Mouse (Mus musculus) CH12.LX (cell line): ENCODE measurements around the gene Fli1. TPM values are rescaled to one million over a fixed set of nuclear protein-coding genes. Genes with fewer than 3 reads are reported as not detected.

Experiments used
- DNase-seq: peaks from one replicate; pipeline ENCODE4 v3.0.0-alpha.2; 2013; ENCODE audit errors: extremely low read depth
- H3K27ac ChIP-seq: 2 replicates; pipeline ENCODE4 v1.5.1; 2012; ENCODE audit warnings: low read depth, mild to moderate bottlenecking, control low read depth, moderate library complexity; ENCODE audit not compliant: insufficient read depth
- H3K27me3 ChIP-seq: replicated peaks from 2 replicates; pipeline ENCODE3; 2012; ENCODE audit warnings: inconsistent platforms
- H3K36me3 ChIP-seq, 2 experiments: replicated peaks in 1 of 2; 2 replicates each; pipeline versions ENCODE3 to v1.6.1; 2012; ENCODE audit warnings: inconsistent platforms in 1 of 2, low read length in 1 of 2, mild to moderate bottlenecking in 1 of 2, mixed read lengths in 1 of 2, moderate library complexity in 1 of 2; ENCODE audit not compliant: control insufficient read depth in 1 of 2, insufficient read depth in 1 of 2
- H3K4me1 ChIP-seq, 2 experiments: 2 replicates each; pipeline ENCODE4 v1.6.1; 2012; ENCODE audit warnings: inconsistent platforms in 1 of 2, moderate library complexity in 1 of 2; ENCODE audit not compliant: insufficient read depth in 2 of 2, control insufficient read depth in 1 of 2
- H3K4me2 ChIP-seq: 2 replicates; pipeline ENCODE4 v1.6.1; 2012; ENCODE audit warnings: low read depth, mild to moderate bottlenecking, control low read depth; ENCODE audit not compliant: poor library complexity, insufficient read depth, severe bottlenecking
- H3K4me3 ChIP-seq, 3 experiments: fragments of 150-350 bp in 1 of 3; sonication (generic) in 1 of 3; replicated peaks in 1 of 3; 2 replicates each; pipeline versions ENCODE3 to v1.5.1; 2011 to 2012; ENCODE audit warnings: low read depth in 2 of 3, low read length in 2 of 3, mild to moderate bottlenecking in 2 of 3, moderate library complexity in 2 of 3, control low read depth in 1 of 3, improper control_type of control experiment in 1 of 3, inconsistent platforms in 1 of 3, mixed read lengths in 1 of 3; ENCODE audit not compliant: poor library complexity in 1 of 3
- H3K79me2 ChIP-seq: replicated peaks from 2 replicates; pipeline ENCODE4 v1.6.1; 2012; ENCODE audit warnings: mild to moderate bottlenecking, moderate library complexity; ENCODE audit not compliant: control insufficient read depth, poor library complexity, insufficient read depth, severe bottlenecking; ENCODE audit errors: extremely low read depth
- H3K9ac ChIP-seq: 2 replicates; pipeline ENCODE4 v1.6.1; 2012; ENCODE audit warnings: low read depth, mild to moderate bottlenecking, control low read depth, moderate library complexity; ENCODE audit not compliant: insufficient read depth
- H3K9me3 ChIP-seq: replicated peaks from 2 replicates; pipeline ENCODE3; 2012; ENCODE audit warnings: low read length, inconsistent platforms, mixed read lengths
- BHLHE40 ChIP-seq: IDR thresholded peaks from 2 replicates; pipeline ENCODE4 v1.6.1; 2011; ENCODE audit warnings: mild to moderate bottlenecking, low read depth, low read length, improper control_type of control experiment
- CHD1 ChIP-seq: IDR thresholded peaks from 2 replicates; pipeline ENCODE4 v1.6.1; 2012; ENCODE audit warnings: low read depth, low read length, improper control_type of control experiment, inconsistent platforms
- CHD2 ChIP-seq: IDR thresholded peaks from 2 replicates; pipeline ENCODE4 v1.6.1; 2011; ENCODE audit warnings: low read length, improper control_type of control experiment
- CTCF ChIP-seq, 2 experiments: IDR thresholded peaks in 1 of 2; conservative IDR thresholded peaks in 1 of 2; 2 replicates each; pipeline ENCODE4 v1.5.1; 2011 to 2012; ENCODE audit warnings: low read depth in 2 of 2, low read length in 2 of 2, improper control_type of control experiment in 1 of 2, inconsistent platforms in 1 of 2, mild to moderate bottlenecking in 1 of 2, moderate library complexity in 1 of 2
- E2F4 ChIP-seq: IDR thresholded peaks from 2 replicates; pipeline ENCODE4 v1.6.1; 2011; ENCODE audit warnings: low read depth, low read length, improper control_type of control experiment; ENCODE audit not compliant: insufficient replicate concordance
- ELF1 ChIP-seq: IDR thresholded peaks from 2 replicates; pipeline ENCODE4 v1.6.1; 2014; ENCODE audit warnings: low read depth, mild to moderate bottlenecking, inconsistent platforms, low read length, improper control_type of control experiment
- ETS1 ChIP-seq: conservative IDR thresholded peaks from 2 replicates; pipeline ENCODE4 v1.6.1; 2012; ENCODE audit warnings: low read depth, mild to moderate bottlenecking, inconsistent platforms, low read length, improper control_type of control experiment, moderate library complexity
- GABPA ChIP-seq: IDR thresholded peaks from 2 replicates; pipeline ENCODE4 v1.6.1; 2012; ENCODE audit warnings: low read depth, low read length, improper control_type of control experiment, inconsistent platforms; ENCODE audit not compliant: insufficient replicate concordance
- HCFC1 ChIP-seq: IDR thresholded peaks from 2 replicates; pipeline ENCODE4 v1.6.1; 2012; ENCODE audit warnings: low read depth, mild to moderate bottlenecking, inconsistent platforms, low read length, improper control_type of control experiment
- IRF4 ChIP-seq: IDR thresholded peaks from 2 replicates; pipeline ENCODE4 v1.6.1; 2014; ENCODE audit warnings: low read depth, mild to moderate bottlenecking, inconsistent platforms, low read length, improper control_type of control experiment
- JUN ChIP-seq: IDR thresholded peaks from 2 replicates; pipeline ENCODE4 v1.6.1; 2011; ENCODE audit warnings: low read depth, mild to moderate bottlenecking, low read length, improper control_type of control experiment, moderate library complexity; ENCODE audit not compliant: insufficient read depth
- KAT2A ChIP-seq: IDR thresholded peaks from 2 replicates; pipeline ENCODE4 v1.6.1; 2012; ENCODE audit warnings: low read length, improper control_type of control experiment, inconsistent platforms; ENCODE audit not compliant: insufficient replicate concordance
- MAFK ChIP-seq: IDR thresholded peaks from 2 replicates; pipeline ENCODE4 v1.6.1; 2011; ENCODE audit warnings: low read length, improper control_type of control experiment; ENCODE audit not compliant: insufficient replicate concordance
- MAX ChIP-seq: IDR thresholded peaks from 2 replicates; pipeline ENCODE4 v1.6.1; 2011; ENCODE audit warnings: low read length, improper control_type of control experiment
- MAZ ChIP-seq: IDR thresholded peaks from 2 replicates; pipeline ENCODE4 v1.6.1; 2012; ENCODE audit warnings: low read depth, mild to moderate bottlenecking, inconsistent platforms, low read length, improper control_type of control experiment, moderate library complexity
- MEF2A ChIP-seq: IDR thresholded peaks from 2 replicates; pipeline ENCODE4 v1.6.1; 2014; ENCODE audit warnings: low read depth, mild to moderate bottlenecking, inconsistent platforms, low read length, improper control_type of control experiment, borderline replicate concordance
- MXI1 ChIP-seq: IDR thresholded peaks from 2 replicates; pipeline ENCODE4 v1.6.1; 2011; ENCODE audit warnings: mild to moderate bottlenecking, low read depth, low read length, improper control_type of control experiment
- MYC ChIP-seq: IDR thresholded peaks from 2 replicates; pipeline ENCODE4 v1.6.1; 2011; ENCODE audit warnings: low read depth, mild to moderate bottlenecking, improper control_type of control experiment, low read length
- NELFE ChIP-seq: IDR thresholded peaks from 2 replicates; pipeline ENCODE4 v1.6.1; 2011; ENCODE audit warnings: low read depth, low read length, improper control_type of control experiment
- NRF1 ChIP-seq: IDR thresholded peaks from 2 replicates; pipeline ENCODE4 v1.6.1; 2014; ENCODE audit warnings: low read depth, mild to moderate bottlenecking, inconsistent platforms, low read length, improper control_type of control experiment, moderate library complexity
- PAX5 ChIP-seq: IDR thresholded peaks from 2 replicates; pipeline ENCODE4 v1.6.1; 2012; ENCODE audit warnings: low read length, inconsistent platforms, mixed read lengths
- POLR2A ChIP-seq: IDR thresholded peaks from 2 replicates; pipeline ENCODE4 v1.6.1; 2011; ENCODE audit warnings: low read depth, mild to moderate bottlenecking, improper control_type of control experiment, low read length
- POLR2AphosphoS2 ChIP-seq: IDR thresholded peaks from 2 replicates; pipeline ENCODE4 v1.6.1; 2011; ENCODE audit warnings: low read depth, low read length, improper control_type of control experiment
- RAD21 ChIP-seq: IDR thresholded peaks from 2 replicates; pipeline ENCODE4 v1.6.1; 2011; ENCODE audit warnings: low read depth, mild to moderate bottlenecking, low read length, improper control_type of control experiment, moderate library complexity
- RCOR1 ChIP-seq: conservative IDR thresholded peaks from 2 replicates; pipeline ENCODE4 v1.6.1; 2012; ENCODE audit warnings: low read depth, mild to moderate bottlenecking, inconsistent platforms, low read length, improper control_type of control experiment
- SIN3A ChIP-seq: IDR thresholded peaks from 2 replicates; pipeline ENCODE4 v1.6.1; 2012; ENCODE audit warnings: low read length, improper control_type of control experiment, inconsistent platforms
- SMC3 ChIP-seq: IDR thresholded peaks from 2 replicates; pipeline ENCODE4 v1.6.1; 2011; ENCODE audit warnings: low read depth, low read length, improper control_type of control experiment
- TCF12 ChIP-seq: IDR thresholded peaks from 2 replicates; pipeline ENCODE4 v1.6.1; 2014; ENCODE audit warnings: low read depth, mild to moderate bottlenecking, inconsistent platforms, low read length, improper control_type of control experiment
- UBTF ChIP-seq: IDR thresholded peaks from 2 replicates; pipeline ENCODE4 v1.6.1; 2012; ENCODE audit warnings: low read depth, mild to moderate bottlenecking, inconsistent platforms, low read length, improper control_type of control experiment, moderate library complexity
- USF1 ChIP-seq: IDR thresholded peaks from 2 replicates; pipeline ENCODE4 v1.6.1; 2014; ENCODE audit warnings: low read depth, mild to moderate bottlenecking, inconsistent platforms, low read length, improper control_type of control experiment
- USF2 ChIP-seq: conservative IDR thresholded peaks from 2 replicates; pipeline ENCODE4 v1.6.1; 2011; ENCODE audit warnings: low read depth, low read length, improper control_type of control experiment
- ZC3H11A ChIP-seq: IDR thresholded peaks from 2 replicates; pipeline ENCODE4 v1.6.1; 2012; ENCODE audit warnings: low read depth, mild to moderate bottlenecking, inconsistent platforms, low read length, improper control_type of control experiment
- ZKSCAN1 ChIP-seq: IDR thresholded peaks from 2 replicates; pipeline ENCODE4 v1.6.1; 2012; ENCODE audit warnings: low read depth, inconsistent platforms, low read length, improper control_type of control experiment, borderline replicate concordance
- ZMIZ1 ChIP-seq: IDR thresholded peaks from 2 replicates; pipeline ENCODE4 v1.6.1; 2012; ENCODE audit warnings: low read depth, mild to moderate bottlenecking, inconsistent platforms, low read length, improper control_type of control experiment
- ZNF384 ChIP-seq: IDR thresholded peaks from 2 replicates; pipeline ENCODE4 v1.6.1; 2012; ENCODE audit warnings: low read depth, low read length, improper control_type of control experiment, inconsistent platforms
- dilution Hi-C: fragments of 300-500 bp; cut with MboI; formaldehyde crosslinking; loops from 2 replicates; pipeline ENCODE4 v1.14.3; 2020; ENCODE audit warnings: low sequenced_read_pairs; ENCODE audit not compliant: extremely low pct_unique_long_range_greater_than_20kb, extremely low pct_ligation_motif_present
- in situ Hi-C: fragments of 300-500 bp; cut with MboI; formaldehyde crosslinking; loops from 3 replicates; pipeline ENCODE4 v1.14.3; 2019; ENCODE audit warnings: low sequenced_read_pairs, low pct_ligation_motif_present, low pct_unique_long_range_greater_than_20kb, mixed read lengths
- polyA plus RNA-seq: library from polyadenylated mRNA; unstranded; fragments of >175 nt; gene quantifications from 2 replicates; pipeline ENCODE4 v1.2.1, GENCODE M21; 2012; ENCODE audit warnings: low read depth; ENCODE audit not compliant: insufficient read length
- total RNA-seq, 2 experiments: library from RNA; depleted of rRNA; stranded (reverse); fragments of 300-350 nt in 1 of 2; fragments of >200 nt in 1 of 2; gene quantifications; 2 replicates each; pipeline ENCODE4 v1.2.3; 2012 to 2014

Gene Fli1
- total and polyA plus RNA-seq, 3 experiments = 20.3 to 29.3 (median 20.8) TPM

DNA sequence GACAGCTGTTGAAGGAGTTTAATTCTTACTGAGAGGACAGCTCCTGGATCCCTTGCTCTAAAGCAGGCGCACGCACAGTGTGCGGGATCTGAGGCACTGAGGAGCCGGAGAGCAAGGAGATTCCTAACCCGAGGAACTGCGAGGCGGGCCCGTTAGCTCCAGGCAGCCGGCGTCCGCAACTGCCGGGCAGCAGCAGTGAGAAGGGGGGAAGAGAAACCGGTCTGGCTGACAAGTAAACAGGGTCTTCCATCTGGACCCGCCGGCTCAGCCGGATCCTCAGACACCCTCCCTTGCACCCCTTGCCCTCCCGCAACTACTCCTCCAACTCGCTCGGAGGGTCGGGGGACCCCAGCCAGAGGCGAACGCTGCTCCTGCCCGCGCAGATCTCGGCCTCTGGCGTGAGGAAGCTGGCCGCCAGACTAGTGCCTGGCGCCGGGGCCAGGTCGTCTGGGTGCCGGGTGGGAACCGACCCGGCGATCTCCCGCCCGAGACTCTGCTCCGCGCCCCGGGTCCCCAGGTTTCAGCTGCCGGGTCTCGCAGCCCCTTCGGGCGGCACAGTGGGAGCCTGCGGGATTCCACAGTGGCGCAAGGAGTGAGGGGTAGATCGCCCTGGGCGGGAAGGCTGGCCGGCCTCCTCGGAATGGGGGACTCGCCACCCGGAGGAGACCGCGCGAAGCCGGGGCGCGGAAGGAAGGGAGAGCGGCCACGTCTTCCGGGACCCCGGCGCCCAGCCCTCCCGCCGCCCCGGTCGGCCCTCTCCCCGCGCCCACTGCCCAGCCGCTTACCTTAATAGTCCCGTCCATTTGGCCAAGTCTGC is 2.0 kb downstream of the Fli1 start (continued):
- TF ChIP-seq KAT2A = no peak
- no peak for TF ChIP-seq POLR2AphosphoS2
- no peak for TF ChIP-seq IRF4
- TF ChIP-seq ZKSCAN1 = no peak

DNA sequence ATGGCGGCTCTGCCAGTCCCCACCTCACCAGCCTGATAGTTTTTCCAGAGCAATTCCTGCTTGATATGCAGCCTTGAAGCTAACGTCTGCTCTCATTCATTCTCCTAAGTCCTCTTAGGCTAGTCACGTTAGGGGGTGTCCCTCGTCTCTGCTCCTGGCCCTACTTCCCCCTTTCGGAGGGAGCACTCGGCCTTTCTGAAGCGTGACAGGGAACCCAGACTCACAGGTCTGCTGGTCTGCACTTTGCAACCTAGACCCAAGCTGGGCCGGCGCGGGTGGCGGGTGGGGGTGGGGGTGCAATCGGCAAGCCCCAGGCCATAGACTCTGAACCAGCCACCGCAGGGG is 2.6 kb downstream of the Fli1 start:
- in situ Hi-C loops = no loop called here
- Histone ChIP-seq H3K79me2 (peaks cover 52% of the 10 kb centered on the region), H3K9ac (peak overlapping the region; percentile 99), H3K4me2 (peak overlapping the region; percentile 76), H3K36me3 (peaks cover 0 to 5% of the 10 kb centered on the region in 2 experiments), H3K4me3 (peak overlapping the region; percentile 87 to 96 (median 92)), H3K4me1 (peaks cover 14 to 44% of the 10 kb centered on the region in 2 experiments), H3K9me3 (peaks cover 6% of the 10 kb centered on the region), H3K27ac (peak overlapping the region; percentile 87), H3K27me3 (no peaks in the 10 kb centered on the region)
- DNase-seq = peak; percentile 96
- dilution Hi-C loops = no loop called here
- TF ChIP-seq SIN3A (peak; percentile 91), ZMIZ1 (peak; percentile 71; the same call in 1 of the 2 replicates), BHLHE40 (peak; percentile 98), MAZ (peak; percentile 84; the same call in 1 of the 2 replicates), ZC3H11A (no peak), ZNF384 (peak; percentile 50; the same call in 1 of the 2 replicates), ELF1 (peak; percentile 71), SMC3 (peak; percentile 42), MAFK (0 out of 2 replicates have a peak, but pooled peaks have one; percentile 60), MXI1 (peak; percentile 86; the same call in 1 of the 2 replicates), USF1 (no peak), MAX (peak; percentile 77; the same call in 1 of the 2 replicates), IRF4 (peak; percentile 88), TCF12 (peak; percentile 89), CHD2 (peak; percentile 91), CTCF (conservative IDR thresholded peaks at IDR 0.05 in 1 of 2, IDR thresholded peaks at IDR 0.05 in 1 of 2; ENCODE audit: low read depth in 2 of 2, low read length in 2 of 2) (no peak), ZKSCAN1 (no peak), NELFE (peak; percentile 71), RCOR1 (peak; percentile 93), GABPA (no peak), MEF2A (peak; percentile 83), HCFC1 (peak; percentile 47), POLR2A (peak; percentile 48; the same call in 1 of the 2 replicates), MYC (peak; percentile 70; the same call in 1 of the 2 replicates), KAT2A (peak; percentile 73; the same call in 1 of the 2 replicates), ETS1 (peak; percentile 92), E2F4 (no peak), USF2 (no peak), POLR2AphosphoS2 (peak; percentile 78; the same call in 1 of the 2 replicates), UBTF (peak; percentile 71; the same call in 1 of the 2 replicates), JUN (no peak), RAD21 (peak; percentile 19), NRF1 (peak; percentile 60), CHD1 (0 out of 2 replicates have a peak, but pooled peaks have one; percentile 55), PAX5 (no peak)
